Mouse (Mus musculus): Measurements from ENCODE around the gene Ankrd6.
A peak's percentile ranks its signal among the peaks of the same experiment; 100 is the strongest.

Ankrd6 gene

GRCm38 (mm10) chr4:32779996-32780395 lies 170.6 kb downstream of the Ankrd6 start:
- DNase-seq (ENCODE audit: low spot score in 2 of 2) = no peak

DNA sequence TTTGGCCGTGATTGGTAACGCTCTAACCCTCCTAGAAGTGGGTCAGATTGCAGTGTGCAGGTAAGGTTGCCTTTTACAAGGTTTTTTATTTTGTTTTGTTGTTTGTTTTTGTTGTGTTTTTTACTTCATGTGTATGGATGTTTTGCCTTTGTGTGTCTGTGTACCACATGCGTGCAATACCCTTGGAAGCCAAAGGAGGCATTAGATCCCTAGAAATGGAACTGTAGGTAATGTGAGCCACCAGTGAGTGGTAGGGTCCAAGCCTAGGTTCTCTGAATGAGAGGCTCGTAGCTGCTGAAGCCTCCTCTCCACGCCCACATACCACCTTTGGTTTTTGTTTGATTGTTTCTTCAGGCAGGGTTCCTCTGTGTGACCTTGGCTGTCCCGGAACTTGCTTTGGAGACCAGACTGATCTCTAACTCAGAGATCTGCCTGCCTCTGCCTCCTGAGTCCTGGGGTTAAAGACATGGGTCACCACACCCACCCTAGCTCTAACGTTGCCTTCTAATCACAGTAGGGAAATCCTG lies 180.3 kb downstream of the Ankrd6 start:
- DNase-seq (ENCODE audit: low spot score in 2 of 2) = no peak

GRCm38 (mm10) chr4:32768046-32768445 lies 182.6 kb downstream of the Ankrd6 start:
- peak; percentile 39 to 45 for DNase-seq (ENCODE audit: low spot score in 2 of 2)

DNA sequence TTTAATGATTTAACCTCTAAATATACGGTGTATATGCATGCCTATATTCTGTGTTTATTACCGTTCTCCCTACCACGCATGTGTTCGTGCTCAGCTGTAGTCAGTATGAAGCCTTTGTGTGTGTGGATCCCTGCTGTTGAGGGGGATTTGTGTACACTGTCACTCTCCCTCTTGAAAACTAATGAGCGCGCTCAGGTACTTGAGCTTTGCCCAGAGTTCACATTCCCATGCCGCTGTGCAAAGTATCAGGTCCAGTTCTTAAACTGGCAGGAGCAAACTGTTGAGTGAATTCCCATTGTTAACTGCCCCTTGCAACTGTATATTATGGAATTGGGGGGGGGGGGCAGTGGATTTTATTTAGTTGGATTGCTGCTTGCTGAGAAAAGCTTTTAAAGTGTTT lies 183.2 kb downstream of the Ankrd6 start:
- DNase-seq (ENCODE audit: low spot score in 2 of 2) = no peak

GRCm38 (mm10) chr4:32757430-32757829 lies 193.2 kb downstream of the Ankrd6 start:
- DNase-seq (ENCODE audit: low spot score in 2 of 2) = no peak
